Mouse (Mus musculus) midbrain, embryonic 10.5 days (tissue): ENCODE data around the gene Kcnt2. TPM values are rescaled to one million over a fixed set of nuclear protein-coding genes. Genes with fewer than 3 reads are reported as not detected.
A peak's percentile ranks its signal among the peaks of the same experiment; 100 is the strongest.

Experiments used
- DNase-seq: peaks from one replicate; pipeline ENCODE4 v3.0.0-alpha.2; 2017; ENCODE audit warnings: low spot score
- H3K27ac ChIP-seq: fragments of 300-500 bp; sonication (generic); replicated peaks from 2 replicates; pipeline ENCODE4 v1.5.1; 2016; ENCODE audit warnings: mild to moderate bottlenecking
- H3K27me3 ChIP-seq: fragments of 300-500 bp; sonication (generic); 2 replicates; pipeline ENCODE4 v1.6.1; 2016; ENCODE audit warnings: low read depth, mild to moderate bottlenecking; ENCODE audit not compliant: poor library complexity, severe bottlenecking
- H3K36me3 ChIP-seq: fragments of 300-500 bp; sonication (generic); 2 replicates; pipeline ENCODE4 v1.6.1; 2016; ENCODE audit warnings: mild to moderate bottlenecking, moderate library complexity
- H3K4me1 ChIP-seq: fragments of 300-500 bp; sonication (generic); 2 replicates; pipeline ENCODE4 v1.6.1; 2016
- H3K4me3 ChIP-seq: fragments of 300-500 bp; sonication (generic); 2 replicates; pipeline ENCODE4 v1.5.1; 2016; ENCODE audit warnings: mild to moderate bottlenecking, moderate library complexity
- H3K9me3 ChIP-seq: fragments of 300-500 bp; sonication (generic); replicated peaks from 2 replicates; pipeline ENCODE4 v1.6.1; 2016; ENCODE audit warnings: mild to moderate bottlenecking
- WGBS: fragments of 180-500 bp; shearing (Covaris S2); methylation state at CpG from one replicate; pipeline ENCODE4 v1.1.7; 2016; 5-methylcytosine and 5-hydroxymethylcytosine counted together
- polyA plus RNA-seq: library from polyadenylated mRNA; unstranded; fragments of >200 nt; fragmentation: Nextera tagmentation; extraction: Ambion mirVana; gene quantifications from 2 replicates; pipeline ENCODE4 v1.2.1, GENCODE M21; 2016

Gene Kcnt2
- 1.2 and 1.5 TPM in 2 replicates for polyA plus RNA-seq

GRCm38 (mm10) chr1:140245876-140246597 lies at the start of gene Kcnt2:
TSS of gene Kcnt2 (plus strand) at chr1:140246158.
- WGBS = under 1% methylated on average over 21 of the region's 21 CpGs
- DNase-seq = peak; percentile 43
- H3K36me3 ChIP-seq = no peaks in the 10 kb centered on the region
- peaks cover 6% of the 10 kb centered on the region for H3K4me1 ChIP-seq
- H3K4me3 ChIP-seq = peak within 1 kb of the TSS; percentile 70
- H3K27me3 ChIP-seq = peaks cover 15% of the 10 kb centered on the region; the same call in 1 of the 2 replicates
- H3K27ac ChIP-seq = peak within 1 kb of the TSS; percentile 75
- H3K9me3 ChIP-seq = no peaks in the 10 kb centered on the region

GRCm38 (mm10) chr1:140205329-140205728 lies 40.6 kb upstream of the Kcnt2 start:
- Histone ChIP-seq H3K27ac (no peak overlapping the region), H3K36me3 (no peaks in the 10 kb centered on the region), H3K9me3 (no peaks in the 10 kb centered on the region), H3K4me3 (no peak overlapping the region), H3K27me3 (no peaks in the 10 kb centered on the region), H3K4me1 (no peaks in the 10 kb centered on the region)
- WGBS = 87% methylated on average over 2 of the region's 2 CpGs
- DNase-seq = no peak

GRCm38 (mm10) chr1:140225221-140225620 lies 20.7 kb upstream of the Kcnt2 start:
- Histone ChIP-seq H3K4me3 (no peak overlapping the region), H3K27me3 (no peaks in the 10 kb centered on the region), H3K27ac (no peak overlapping the region), H3K36me3 (no peaks in the 10 kb centered on the region), H3K4me1 (no peaks in the 10 kb centered on the region), H3K9me3 (no peaks in the 10 kb centered on the region)
- no peak for DNase-seq
- 46% methylated on average over 3 of the region's 3 CpGs for WGBS

- Histone ChIP-seq H3K36me3 (no peaks in the 10 kb centered on the region), H3K4me1 (no peaks in the 10 kb centered on the region), H3K4me3 (no peak overlapping the region), H3K27me3 (no peaks in the 10 kb centered on the region), H3K9me3 (no peaks in the 10 kb centered on the region), H3K27ac (no peak overlapping the region)
- no peak for DNase-seq
- 83% methylated on average over 8 of the region's 8 CpGs for WGBS
Measured at GRCm38 (mm10) chr1:140226673-140227072, 19.3 kb upstream of the Kcnt2 start.

- H3K36me3 ChIP-seq = no peaks in the 10 kb centered on the region
- H3K27ac ChIP-seq = peak overlapping the region; percentile 75
- under 1% methylated on average over 17 of the region's 17 CpGs for WGBS
- H3K4me1 ChIP-seq = peaks cover 6% of the 10 kb centered on the region
- DNase-seq = peak; percentile 89
- peak overlapping the region; percentile 70 for H3K4me3 ChIP-seq
- H3K9me3 ChIP-seq = no peaks in the 10 kb centered on the region
- peaks cover 9% of the 10 kb centered on the region; the same call in 1 of the 2 replicates for H3K27me3 ChIP-seq
Measured at GRCm38 (mm10) chr1:140245465-140245864, 493 bp upstream of the Kcnt2 start.

GRCm38 (mm10) chr1:140264696-140265095 lies 18.7 kb downstream of the Kcnt2 start:
- no peak for DNase-seq
- 91% methylated on average over 3 of the region's 3 CpGs for WGBS
- no peaks in the 10 kb centered on the region for H3K9me3 ChIP-seq
- H3K36me3 ChIP-seq = no peaks in the 10 kb centered on the region
- no peak overlapping the region for H3K27ac ChIP-seq
- no peak overlapping the region for H3K4me3 ChIP-seq
- no peaks in the 10 kb centered on the region for H3K27me3 ChIP-seq
- H3K4me1 ChIP-seq = no peaks in the 10 kb centered on the region

GRCm38 (mm10) chr1:140266047-140266446 lies 20.1 kb downstream of the Kcnt2 start:
- Histone ChIP-seq H3K36me3 (no peaks in the 10 kb centered on the region), H3K4me1 (no peaks in the 10 kb centered on the region), H3K27me3 (no peaks in the 10 kb centered on the region), H3K9me3 (no peaks in the 10 kb centered on the region), H3K4me3 (no peak overlapping the region), H3K27ac (no peak overlapping the region)
- DNase-seq = no peak
- WGBS = 92% methylated on average over 5 of the region's 5 CpGs

GRCm38 (mm10) chr1:140266643-140267286 lies 20.8 kb downstream of the Kcnt2 start:
- Histone ChIP-seq H3K27me3 (no peaks in the 10 kb centered on the region), H3K4me1 (no peaks in the 10 kb centered on the region), H3K9me3 (no peaks in the 10 kb centered on the region), H3K36me3 (no peaks in the 10 kb centered on the region), H3K4me3 (no peak overlapping the region), H3K27ac (no peak overlapping the region)
- DNase-seq = no peak
- WGBS = 79% methylated on average over 8 of the region's 8 CpGs

GRCm38 (mm10) chr1:140267288-140267687 lies 21.3 kb downstream of the Kcnt2 start:
- no peak overlapping the region for H3K27ac ChIP-seq
- no peaks in the 10 kb centered on the region for H3K9me3 ChIP-seq
- no peaks in the 10 kb centered on the region for H3K36me3 ChIP-seq
- no peaks in the 10 kb centered on the region for H3K4me1 ChIP-seq
- no peak for DNase-seq
- no peaks in the 10 kb centered on the region for H3K27me3 ChIP-seq
- 74% methylated on average over 2 of the region's 2 CpGs for whole genome bisulfite sequencing
- H3K4me3 ChIP-seq = no peak overlapping the region

- no peaks in the 10 kb centered on the region for H3K36me3 ChIP-seq
- WGBS = 88% methylated on average over 3 of the region's 3 CpGs
Measured at GRCm38 (mm10) chr1:140273624-140274023, 27.7 kb downstream of the Kcnt2 start.

GRCm38 (mm10) chr1:140275813-140276212 lies 29.9 kb downstream of the Kcnt2 start:
- no peak overlapping the region for H3K4me3 ChIP-seq
- H3K27me3 ChIP-seq = no peaks in the 10 kb centered on the region
- H3K27ac ChIP-seq = no peak overlapping the region
- DNase-seq = no peak
- H3K9me3 ChIP-seq = no peaks in the 10 kb centered on the region
- H3K4me1 ChIP-seq = no peaks in the 10 kb centered on the region
- no peaks in the 10 kb centered on the region for H3K36me3 ChIP-seq

More at GRCm38 (mm10) chr1:140273624-140274023, 27.7 kb downstream of the Kcnt2 start:
- Histone ChIP-seq H3K27me3 (no peaks in the 10 kb centered on the region), H3K4me1 (no peaks in the 10 kb centered on the region), H3K4me3 (no peak overlapping the region), H3K27ac (no peak overlapping the region), H3K9me3 (no peaks in the 10 kb centered on the region)
- DNase-seq = no peak

- Histone ChIP-seq H3K36me3 (no peaks in the 10 kb centered on the region), H3K27ac (no peak overlapping the region), H3K9me3 (no peaks in the 10 kb centered on the region), H3K4me1 (no peaks in the 10 kb centered on the region), H3K4me3 (no peak overlapping the region), H3K27me3 (no peaks in the 10 kb centered on the region)
- DNase-seq = no peak
- WGBS = 86% methylated on average over 3 of the region's 3 CpGs
Measured at GRCm38 (mm10) chr1:140293140-140293539, 47.2 kb downstream of the Kcnt2 start.

GRCm38 (mm10) chr1:140295482-140295881 lies 49.5 kb downstream of the Kcnt2 start:
- Histone ChIP-seq H3K4me3 (no peak overlapping the region), H3K36me3 (no peaks in the 10 kb centered on the region), H3K9me3 (no peaks in the 10 kb centered on the region), H3K27me3 (no peaks in the 10 kb centered on the region), H3K27ac (no peak overlapping the region), H3K4me1 (no peaks in the 10 kb centered on the region)
- no peak for DNase-seq
